Mouse (Mus musculus): ENCODE data around the gene Prkx. TPM values are rescaled to one million over a fixed set of nuclear protein-coding genes. Genes with fewer than 3 reads are reported as not detected.

The Prkx gene
- polyA plus RNA-seq, 1 experiment = 0.06 TPM

DNA sequence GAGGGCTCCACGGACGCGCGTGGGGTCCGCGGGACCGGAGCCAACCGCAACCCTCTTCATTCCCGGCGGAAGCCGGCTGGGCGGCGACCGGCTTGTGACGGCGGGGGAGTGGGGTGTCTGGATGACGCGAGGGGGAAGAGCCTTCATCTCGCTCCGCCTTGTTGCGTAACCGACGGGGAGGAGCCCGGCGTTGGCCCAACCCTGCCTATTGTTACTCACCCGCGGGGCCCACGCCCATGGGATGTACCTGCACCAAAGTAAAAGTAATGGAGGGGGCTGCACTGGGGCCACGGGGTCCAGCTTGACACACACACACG, 262 bp downstream of the Prkx start:
- H3K27me3 ChIP-seq (ENCODE audit: control insufficient read depth) = peaks cover 4% of the 10 kb centered on the region; the same call in 1 of the 2 replicates
- H3K36me3 ChIP-seq (ENCODE audit: control insufficient read depth) = no peaks in the 10 kb centered on the region
- H3K4me3 ChIP-seq (replicated peaks) = peak overlapping the region; percentile 71
- TF ChIP-seq GATA1 (IDR thresholded peaks at IDR 0.05; ENCODE audit: low read length) = no peak
- no peak for TF ChIP-seq TAL1 (IDR thresholded peaks at IDR 0.05; ENCODE audit: low read length)
- H3K4me1 ChIP-seq (ENCODE audit: control insufficient read depth) = peaks cover 16% of the 10 kb centered on the region
- peaks cover 7% of the 10 kb centered on the region; the same call in 1 of the 2 replicates for H3K9me3 ChIP-seq (ENCODE audit: control insufficient read depth, low read length)

DNA sequence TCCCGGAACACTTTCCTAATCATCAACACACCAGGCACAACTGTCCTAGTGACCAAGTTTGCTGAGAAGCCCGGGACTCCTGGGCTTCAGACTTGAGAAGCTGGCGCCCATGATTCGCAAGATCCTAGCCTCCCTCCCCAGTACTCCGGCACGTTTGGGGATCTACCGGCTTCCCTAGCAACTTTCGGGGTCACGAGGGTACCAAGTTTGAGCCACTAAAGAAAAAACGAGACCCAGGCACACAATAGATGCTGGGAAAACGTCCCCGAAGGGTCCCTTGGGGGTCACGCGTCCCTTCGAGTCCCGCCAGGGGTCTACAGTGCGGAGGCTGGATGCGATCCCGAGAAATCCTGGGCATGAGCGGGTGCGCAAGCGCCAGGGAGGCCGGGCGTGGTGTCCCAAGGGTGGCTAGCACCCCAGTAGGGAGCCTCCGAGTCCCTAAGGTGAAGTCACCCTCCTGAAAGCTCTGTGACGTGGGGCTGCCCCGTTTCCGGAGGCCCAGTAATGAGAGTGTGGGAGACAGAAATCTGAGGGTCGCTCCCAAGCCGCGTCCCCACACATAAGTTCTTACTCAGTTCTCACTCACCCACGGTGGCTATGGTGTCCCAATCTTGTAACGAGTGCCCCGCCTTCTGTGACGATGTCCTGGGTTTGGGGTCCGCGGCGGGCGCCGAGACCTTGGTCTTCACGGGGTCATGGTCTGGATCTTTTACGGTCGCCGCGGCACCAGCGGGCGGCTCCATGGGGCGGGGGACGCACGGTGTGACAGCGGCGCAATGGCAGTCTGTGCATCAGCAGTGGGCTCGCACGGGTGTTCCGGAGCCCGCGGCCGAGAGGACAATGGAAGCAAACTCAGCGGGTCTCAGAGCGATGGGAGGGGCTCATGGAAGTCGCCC, 868 bp downstream of the Prkx start:
- Histone ChIP-seq H3K9me3 (ENCODE audit: control insufficient read depth, low read length) (peaks cover 7% of the 10 kb centered on the region; the same call in 1 of the 2 replicates), H3K4me3 (replicated peaks) (peak overlapping the region; percentile 71), H3K36me3 (ENCODE audit: control insufficient read depth) (no peaks in the 10 kb centered on the region), H3K27me3 (ENCODE audit: control insufficient read depth) (peaks cover 4% of the 10 kb centered on the region; the same call in 1 of the 2 replicates), H3K4me1 (ENCODE audit: control insufficient read depth) (peaks cover 16% of the 10 kb centered on the region)
- TF ChIP-seq TAL1 (IDR thresholded peaks at IDR 0.05; ENCODE audit: low read length) = no peak
- TF ChIP-seq GATA1 (IDR thresholded peaks at IDR 0.05; ENCODE audit: low read length) = no peak

DNA sequence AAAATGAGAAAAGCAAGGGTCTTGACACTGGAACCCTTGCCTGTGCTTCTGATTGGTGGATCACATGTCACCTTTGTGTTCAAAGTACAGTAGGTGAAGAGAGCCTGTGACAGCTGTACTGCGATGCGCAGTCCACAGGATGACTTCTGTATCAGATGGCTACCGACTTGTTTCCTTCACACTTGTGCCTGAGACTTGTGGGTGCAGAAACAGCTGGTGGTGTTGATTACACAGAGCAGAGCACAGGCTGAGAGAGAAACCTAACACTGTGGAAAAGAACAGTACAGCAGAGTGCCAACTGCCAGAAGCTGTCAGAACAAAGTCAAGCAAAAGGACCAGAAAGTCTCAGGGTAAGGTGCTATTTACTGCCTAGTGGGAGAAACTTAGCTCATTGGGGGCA, 7.4 kb downstream of the Prkx start:
- no peaks in the 10 kb centered on the region for H3K9me3 ChIP-seq (ENCODE audit: control insufficient read depth, low read length)
- H3K4me3 ChIP-seq (replicated peaks) = no peak overlapping the region
- no peaks in the 10 kb centered on the region for H3K36me3 ChIP-seq (ENCODE audit: control insufficient read depth)
- H3K27me3 ChIP-seq (ENCODE audit: control insufficient read depth) = no peaks in the 10 kb centered on the region
- no peaks in the 10 kb centered on the region for H3K4me1 ChIP-seq (ENCODE audit: control insufficient read depth)
- TF ChIP-seq TAL1 (IDR thresholded peaks at IDR 0.05; ENCODE audit: low read length) (no peak), GATA1 (IDR thresholded peaks at IDR 0.05; ENCODE audit: low read length) (no peak)

DNA sequence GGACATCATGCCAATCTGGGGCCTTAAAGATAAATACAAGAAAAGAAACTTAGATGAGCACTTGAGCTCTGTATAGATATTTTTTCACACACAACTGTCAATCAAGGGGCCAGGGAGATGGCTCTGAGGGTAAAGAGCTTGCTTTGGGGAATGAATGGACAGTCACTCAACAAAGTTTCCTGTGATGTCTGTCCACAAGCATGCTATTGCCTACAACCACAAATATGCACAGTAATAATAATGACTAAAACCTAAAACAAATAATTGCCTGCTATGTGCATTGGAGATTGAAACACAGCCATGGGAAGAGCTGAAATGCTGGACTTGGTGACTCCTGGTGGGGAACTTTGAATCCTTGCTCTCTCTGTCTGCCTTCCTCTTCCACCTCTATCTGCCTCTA, 9.7 kb downstream of the Prkx start:
- Histone ChIP-seq H3K4me1 (ENCODE audit: control insufficient read depth) (no peaks in the 10 kb centered on the region), H3K4me3 (replicated peaks) (no peak overlapping the region), H3K27me3 (ENCODE audit: control insufficient read depth) (no peaks in the 10 kb centered on the region), H3K9me3 (ENCODE audit: control insufficient read depth, low read length) (no peaks in the 10 kb centered on the region), H3K36me3 (ENCODE audit: control insufficient read depth) (no peaks in the 10 kb centered on the region)
- TF ChIP-seq TAL1 (IDR thresholded peaks at IDR 0.05; ENCODE audit: low read length) = no peak
- no peak for TF ChIP-seq GATA1 (IDR thresholded peaks at IDR 0.05; ENCODE audit: low read length)

DNA sequence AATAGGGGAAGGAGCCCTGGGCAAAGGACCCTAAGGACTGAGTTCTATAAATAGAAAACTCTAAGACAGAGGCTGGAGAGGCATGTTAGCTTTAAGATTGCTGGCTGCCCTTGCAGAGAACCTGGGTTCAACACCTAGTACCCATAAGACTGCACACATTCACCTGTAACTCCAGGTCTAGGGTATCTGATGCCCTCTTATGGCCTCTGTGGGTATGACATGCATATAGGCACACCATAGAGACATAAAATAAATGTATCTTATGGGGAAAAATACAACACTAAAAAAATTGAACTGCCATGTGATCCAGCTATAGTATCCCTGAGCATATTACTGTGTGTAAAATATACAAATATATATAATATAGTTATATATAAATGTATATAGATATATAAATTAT, 18.3 kb downstream of the Prkx start:
- no peaks in the 10 kb centered on the region for H3K36me3 ChIP-seq (ENCODE audit: control insufficient read depth)
- TF ChIP-seq GATA1 (IDR thresholded peaks at IDR 0.05; ENCODE audit: low read length) (no peak), TAL1 (IDR thresholded peaks at IDR 0.05; ENCODE audit: low read length) (no peak)
- H3K9me3 ChIP-seq (ENCODE audit: control insufficient read depth, low read length) = no peaks in the 10 kb centered on the region
- H3K4me1 ChIP-seq (ENCODE audit: control insufficient read depth) = no peaks in the 10 kb centered on the region
- no peak overlapping the region for H3K4me3 ChIP-seq (replicated peaks)
- H3K27me3 ChIP-seq (ENCODE audit: control insufficient read depth) = no peaks in the 10 kb centered on the region

DNA sequence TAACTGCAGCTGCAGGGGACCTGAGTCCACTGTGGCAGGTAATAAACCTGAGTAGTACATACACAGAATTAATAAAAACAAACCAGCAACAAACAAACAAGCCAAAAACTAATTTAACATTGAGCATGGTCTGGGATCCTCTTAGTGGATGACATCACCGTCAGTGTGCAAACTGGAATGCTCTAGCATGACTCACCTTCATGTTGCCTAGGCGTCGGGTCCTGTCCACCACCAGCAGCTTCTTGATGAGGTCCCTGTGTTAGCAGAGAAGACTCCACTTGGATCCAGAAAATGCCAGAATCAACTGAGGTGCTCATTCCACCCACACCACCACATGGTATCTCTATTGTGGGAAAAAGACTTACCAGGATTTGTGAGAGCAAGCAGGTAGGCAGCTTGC, 30.9 kb downstream of the Prkx start:
- no peak for TF ChIP-seq GATA1 (IDR thresholded peaks at IDR 0.05; ENCODE audit: low read length)
- TF ChIP-seq TAL1 (IDR thresholded peaks at IDR 0.05; ENCODE audit: low read length) = no peak
- H3K36me3 ChIP-seq (ENCODE audit: control insufficient read depth) = no peaks in the 10 kb centered on the region
- H3K4me1 ChIP-seq (ENCODE audit: control insufficient read depth) = no peaks in the 10 kb centered on the region
- H3K27me3 ChIP-seq (ENCODE audit: control insufficient read depth) = no peaks in the 10 kb centered on the region
- no peak overlapping the region for H3K4me3 ChIP-seq (replicated peaks)
- H3K9me3 ChIP-seq (ENCODE audit: control insufficient read depth, low read length) = no peaks in the 10 kb centered on the region

DNA sequence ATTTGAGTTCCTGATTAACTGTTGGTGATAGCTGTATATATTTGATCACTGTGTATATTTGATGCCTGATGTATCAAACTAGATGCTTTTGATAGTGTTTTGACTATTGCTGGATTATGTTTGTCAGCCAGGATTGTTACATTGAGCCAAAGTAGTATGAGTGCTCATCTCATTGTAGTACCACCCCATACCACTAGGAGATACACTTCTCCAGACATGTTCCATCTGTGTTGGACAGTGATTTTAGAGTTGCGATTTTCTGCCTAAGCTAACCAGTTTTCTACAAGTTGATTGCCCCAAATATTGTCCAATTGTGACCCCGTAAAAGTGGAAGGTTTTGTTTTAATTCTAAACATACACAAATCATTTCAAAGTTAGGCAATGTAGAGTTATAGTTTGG, 51.8 kb downstream of the Prkx start:
- Histone ChIP-seq H3K4me1 (ENCODE audit: control insufficient read depth) (no peaks in the 10 kb centered on the region), H3K4me3 (replicated peaks) (no peak overlapping the region), H3K27me3 (ENCODE audit: control insufficient read depth) (no peaks in the 10 kb centered on the region), H3K9me3 (ENCODE audit: control insufficient read depth, low read length) (no peaks in the 10 kb centered on the region), H3K36me3 (ENCODE audit: control insufficient read depth) (no peaks in the 10 kb centered on the region)
- TF ChIP-seq TAL1 (IDR thresholded peaks at IDR 0.05; ENCODE audit: low read length) = no peak
- TF ChIP-seq GATA1 (IDR thresholded peaks at IDR 0.05; ENCODE audit: low read length) = no peak

DNA sequence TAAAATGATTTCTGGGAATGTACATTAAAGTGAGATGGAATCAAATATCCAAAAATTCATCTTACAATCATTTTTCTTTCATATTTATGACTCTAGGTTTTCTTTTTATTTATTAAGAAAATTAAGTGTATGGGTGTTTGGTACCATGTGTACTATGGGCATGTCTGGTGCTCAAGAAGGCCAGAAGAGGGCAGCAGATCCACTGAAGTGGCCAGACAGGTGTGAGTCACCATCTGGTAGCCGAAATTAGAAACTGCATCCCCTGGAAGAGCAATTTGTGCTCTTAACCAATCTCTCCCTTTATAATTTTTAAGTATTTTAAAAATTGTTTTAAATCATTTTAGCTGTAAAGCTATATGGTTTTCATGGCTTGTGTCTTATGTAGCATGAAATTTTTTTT, 54.7 kb downstream of the Prkx start:
- no peak for TF ChIP-seq TAL1 (IDR thresholded peaks at IDR 0.05; ENCODE audit: low read length)
- no peak for TF ChIP-seq GATA1 (IDR thresholded peaks at IDR 0.05; ENCODE audit: low read length)
- no peaks in the 10 kb centered on the region for H3K9me3 ChIP-seq (ENCODE audit: control insufficient read depth, low read length)
- H3K4me3 ChIP-seq (replicated peaks) = no peak overlapping the region
- no peaks in the 10 kb centered on the region for H3K4me1 ChIP-seq (ENCODE audit: control insufficient read depth)
- H3K27me3 ChIP-seq (ENCODE audit: control insufficient read depth) = no peaks in the 10 kb centered on the region
- no peaks in the 10 kb centered on the region for H3K36me3 ChIP-seq (ENCODE audit: control insufficient read depth)

DNA sequence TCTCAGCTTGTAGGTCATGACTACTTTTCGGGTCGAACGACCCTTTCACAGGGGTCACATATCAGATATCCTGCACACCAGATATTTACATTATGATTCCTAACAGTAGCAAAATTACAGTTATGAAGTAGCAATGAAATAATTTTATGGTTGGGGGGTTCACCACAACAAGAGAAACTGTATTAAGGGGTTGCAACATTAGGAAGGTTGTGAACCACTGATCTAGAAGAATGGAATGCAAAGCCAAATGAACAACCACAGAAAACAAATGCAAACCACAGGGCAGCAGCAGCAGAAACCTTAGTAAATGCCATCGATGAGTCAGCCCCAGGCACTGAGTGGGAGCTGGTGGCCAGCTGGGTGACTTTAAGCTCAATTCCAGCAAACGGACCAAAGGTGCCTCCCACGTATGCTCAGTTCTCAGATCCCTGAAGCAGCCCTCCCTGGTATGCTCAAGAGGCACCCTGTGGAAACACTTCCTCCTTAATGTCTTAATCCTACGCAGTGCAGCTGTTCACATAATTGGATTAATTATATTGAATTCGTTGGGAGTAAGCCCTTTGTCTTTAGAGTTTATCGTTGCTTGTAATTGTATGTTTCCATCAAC, 62.0 kb downstream of the Prkx start:
- TF ChIP-seq TAL1 (IDR thresholded peaks at IDR 0.05; ENCODE audit: low read length) (no peak), GATA1 (IDR thresholded peaks at IDR 0.05; ENCODE audit: low read length) (no peak)
- H3K36me3 ChIP-seq (ENCODE audit: control insufficient read depth) = no peaks in the 10 kb centered on the region
- H3K4me1 ChIP-seq (ENCODE audit: control insufficient read depth) = no peaks in the 10 kb centered on the region
- no peak overlapping the region for H3K4me3 ChIP-seq (replicated peaks)
- H3K27me3 ChIP-seq (ENCODE audit: control insufficient read depth) = no peaks in the 10 kb centered on the region
- H3K9me3 ChIP-seq (ENCODE audit: control insufficient read depth, low read length) = no peaks in the 10 kb centered on the region

Measured in erythroblast, embryonic 14.5 days (primary cell).